Mouse (Mus musculus) liver, embryonic 14.5 days (tissue): ENCODE measurements around the gene Creb3l2. TPM values are rescaled to one million over a fixed set of nuclear protein-coding genes. Genes with fewer than 3 reads are reported as not detected.
"Not testable (repeated sequence)": the region's sequence is repeated elsewhere in the genome, so short reads cannot be mapped to it uniquely, and the experiment has no call there.

Experiments used
- ATAC-seq: fragments of 200-750 bp; cut with Nextera tagmentation; 2 replicates; pipeline ENCODE4 v1.8.0; 2017; ENCODE audit warnings: moderate number of reproducible peaks, mild to moderate bottlenecking, moderate library complexity; ENCODE audit not compliant: insufficient read depth
- DNase-seq, 3 experiments: peaks; one replicate each; pipeline ENCODE4 v3.0.0-alpha.2; 2012 to 2013; ENCODE audit warnings: low read depth in 3 of 3, low spot score in 3 of 3
- H3K27ac ChIP-seq: fragments of 300-500 bp; sonication (generic); 2 replicates; pipeline ENCODE4 v1.5.1; 2014; ENCODE audit warnings: moderate library complexity, mild to moderate bottlenecking, control low read depth, inconsistent platforms
- H3K27me3 ChIP-seq: fragments of 300-500 bp; sonication (generic); 2 replicates; pipeline ENCODE4 v1.6.1; 2014; ENCODE audit warnings: mild to moderate bottlenecking, low read length, moderate library complexity; ENCODE audit not compliant: control insufficient read depth, insufficient read depth
- H3K36me3 ChIP-seq: fragments of 300-500 bp; sonication (generic); replicated peaks from 2 replicates; pipeline ENCODE4 v1.6.1; 2014; ENCODE audit warnings: low read depth; ENCODE audit not compliant: control insufficient read depth, insufficient read depth
- H3K4me1 ChIP-seq, 2 experiments: fragments of 200-500 bp in 1 of 2; fragments of 300-500 bp in 1 of 2; sonication (generic) in 1 of 2; replicated peaks; 2 replicates each; pipeline ENCODE4 v1.6.1; 2012 to 2014; ENCODE audit warnings: antibody characterized with exemption in 1 of 2, inconsistent platforms in 1 of 2, low read length in 1 of 2; ENCODE audit not compliant: control insufficient read depth in 2 of 2, insufficient read depth in 2 of 2
- H3K4me2 ChIP-seq: fragments of 300-500 bp; sonication (generic); 2 replicates; pipeline ENCODE4 v1.6.1; 2014; ENCODE audit warnings: low read depth, mild to moderate bottlenecking, control low read depth, moderate library complexity
- H3K4me3 ChIP-seq, 2 experiments: fragments of 200-500 bp in 1 of 2; fragments of 300-500 bp in 1 of 2; sonication (generic) in 1 of 2; 2 replicates each; pipeline ENCODE4 v1.5.1; 2012 to 2014; ENCODE audit warnings: low read depth in 2 of 2, low read length in 2 of 2, mild to moderate bottlenecking in 2 of 2, control low read depth in 1 of 2, inconsistent platforms in 1 of 2, moderate library complexity in 1 of 2; ENCODE audit not compliant: insufficient read depth in 1 of 2
- H3K9ac ChIP-seq: fragments of 300-500 bp; sonication (generic); replicated peaks from 2 replicates; pipeline ENCODE4 v1.6.1; 2014; ENCODE audit warnings: mild to moderate bottlenecking, control low read depth, moderate library complexity
- H3K9me3 ChIP-seq: fragments of 300-500 bp; sonication (generic); 2 replicates; pipeline ENCODE4 v1.6.1; 2016; ENCODE audit warnings: low read length, mixed read lengths; ENCODE audit not compliant: control insufficient read depth
- CTCF ChIP-seq: IDR thresholded peaks from 2 replicates; pipeline ENCODE4 v1.5.1; 2016; ENCODE audit warnings: antibody characterized with exemption, low read depth, control low read depth
- EP300 ChIP-seq: IDR thresholded peaks from 2 replicates; pipeline ENCODE4 v1.6.1; 2016; ENCODE audit warnings: antibody characterized with exemption, low read depth
- WGBS: fragments of 180-500 bp; shearing (Covaris S2); extraction: QIAGEN DNeasy Blood & Tissue Kit; methylation state at CpG from one replicate; pipeline ENCODE4 v1.1.7; 2014; ENCODE audit not compliant: insufficient replicate concordance; 5-methylcytosine and 5-hydroxymethylcytosine counted together
- polyA plus RNA-seq, 2 experiments: library from polyadenylated mRNA; depleted of rRNA in 1 of 2; stranded (reverse) in 1 of 2; unstranded in 1 of 2; fragments of >200 nt; fragmentation: Nextera tagmentation in 1 of 2; extraction: Ambion mirVana in 1 of 2; gene quantifications; 2 replicates each; pipeline versions ENCODE4 v1.2.1 to v1.2.3; 2012 to 2014

Creb3l2 gene
- polyA plus RNA-seq, 2 experiments, result 1.9 to 2.7 TPM

DNA sequence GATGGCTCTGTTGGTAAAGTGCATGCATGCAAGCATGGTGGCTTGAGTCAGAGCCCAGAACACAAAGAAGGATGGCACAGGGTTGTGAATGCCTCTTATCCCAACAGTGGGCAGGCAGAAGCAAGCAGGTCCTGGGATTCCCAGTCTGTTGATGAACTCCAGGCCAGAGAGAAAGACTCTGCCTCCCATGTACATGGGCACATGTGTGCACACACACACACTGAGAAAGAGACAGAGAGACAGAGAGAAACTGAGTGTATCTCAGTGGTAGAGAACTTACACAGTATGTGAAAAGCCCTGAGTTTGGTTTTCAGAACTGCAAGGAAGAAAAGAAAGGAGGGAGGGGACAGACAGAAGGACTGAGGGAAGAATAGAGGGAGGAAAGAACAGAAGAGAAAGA is 23.4 kb upstream of the Creb3l2 start:
- DNase-seq (no peak), ATAC-seq (no peak)
- Histone ChIP-seq H3K9ac (no peak overlapping the region), H3K9me3 (no peaks in the 10 kb centered on the region), H3K4me2 (no peak overlapping the region), H3K27ac (no peak overlapping the region), H3K4me1 (peaks cover 0 to 5% of the 10 kb centered on the region in 2 experiments; a peak in 2 of 4 replicates), H3K27me3 (no peaks in the 10 kb centered on the region), H3K4me3 (no peak overlapping the region), H3K36me3 (no peaks in the 10 kb centered on the region)
- TF ChIP-seq CTCF (no peak), EP300 (no peak)

DNA sequence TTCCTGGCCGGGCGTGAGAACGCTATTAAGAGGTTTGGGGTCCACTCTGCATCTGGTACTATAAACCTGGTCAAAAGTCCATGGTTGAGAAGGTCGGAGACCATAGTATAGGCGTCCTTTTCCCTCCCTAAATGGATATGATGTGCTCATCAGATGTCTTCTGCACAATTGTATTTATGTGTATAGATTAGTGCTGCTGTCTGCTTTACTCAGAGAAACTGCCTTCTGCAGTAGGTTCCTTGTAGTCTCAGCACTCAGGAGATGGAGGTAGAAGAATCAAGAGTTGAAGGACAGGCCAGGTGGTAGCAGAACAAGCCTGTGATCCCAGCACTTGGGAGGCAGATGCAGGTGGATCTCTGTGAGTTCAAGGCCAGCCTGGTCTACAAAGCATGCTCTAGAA is 22.6 kb upstream of the Creb3l2 start:
- Histone ChIP-seq H3K4me3 (peak overlapping the region; percentile 52 to 60), H3K27ac (no peak overlapping the region), H3K4me1 (peaks cover 0 to 5% of the 10 kb centered on the region in 2 experiments; a peak in 2 of 4 replicates), H3K27me3 (no peaks in the 10 kb centered on the region), H3K9ac (peak overlapping the region; percentile 28), H3K4me2 (peak overlapping the region; percentile 55), H3K36me3 (no peaks in the 10 kb centered on the region), H3K9me3 (no peaks in the 10 kb centered on the region)
- DNase-seq (no peak), ATAC-seq (peak; percentile 51; the same call in 1 of the 2 replicates)
- TF ChIP-seq CTCF, result no peak
- 5% methylated on average over 5 of the region's 5 CpGs for WGBS

DNA sequence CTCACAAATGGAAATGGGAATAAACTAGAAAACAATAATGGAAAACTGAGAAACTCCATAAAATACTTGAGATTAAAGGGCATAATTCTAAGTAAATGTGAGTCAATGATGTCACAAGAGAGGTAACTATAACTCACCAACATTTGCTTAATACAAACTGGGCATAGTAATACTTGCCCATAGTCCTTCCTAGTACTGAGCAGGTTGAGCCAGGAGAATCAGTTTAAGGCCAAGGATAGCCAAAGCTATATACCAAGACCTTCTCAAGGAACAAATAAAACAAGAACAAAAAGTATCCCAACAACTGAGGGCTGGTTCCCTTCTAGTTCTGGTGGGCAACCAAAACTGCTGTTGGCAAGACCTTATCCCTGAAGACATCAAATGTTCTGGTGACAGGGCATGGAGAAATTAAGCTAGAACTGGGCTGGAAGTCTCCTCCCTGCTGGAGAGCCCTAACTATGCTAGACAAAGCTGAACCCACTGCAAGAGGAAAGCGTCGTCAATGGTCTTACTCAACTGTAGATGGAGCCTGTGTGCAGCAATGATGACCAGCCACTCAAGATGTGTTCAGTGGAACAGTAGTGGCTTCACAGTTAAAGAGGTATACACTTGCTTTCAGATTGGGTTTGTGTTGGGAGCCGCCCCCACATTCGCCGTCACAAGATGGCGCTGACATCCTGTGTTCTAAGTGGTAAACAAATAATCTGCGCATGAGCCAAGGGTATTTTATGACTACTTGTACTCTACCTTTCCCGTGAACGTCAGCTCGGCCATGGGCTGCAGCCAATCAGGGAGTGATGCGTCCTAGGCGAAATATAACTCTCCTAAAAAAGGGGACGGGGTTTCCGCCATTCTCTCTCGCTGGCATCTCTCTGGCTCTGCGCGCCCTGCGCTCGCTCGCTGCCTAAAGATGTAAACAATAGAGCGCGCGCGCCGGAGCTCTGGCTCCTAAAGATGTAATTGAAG is 21.9 kb upstream of the Creb3l2 start:
- H3K4me3 ChIP-seq, result peak overlapping the region; percentile 52 to 60
- not testable (repeated sequence) for H3K36me3 ChIP-seq, H3K27me3 ChIP-seq, H3K9me3 ChIP-seq, H3K4me1 ChIP-seq, H3K9ac ChIP-seq
- peak; percentile 38 for TF ChIP-seq CTCF
- 0% methylated on average over 7 of the region's 25 CpGs for WGBS
- H3K27ac ChIP-seq, result peak overlapping the region; percentile 27; the same call in 1 of the 2 replicates
- peak overlapping the region; percentile 55 for H3K4me2 ChIP-seq
- ATAC-seq (peak; percentile 85), DNase-seq (peak in 2 of 3 experiments; percentile 22 to 56)

GRCm38 (mm10) chr6:37460681-37461080 is 18.7 kb upstream of the Creb3l2 start:
- ATAC-seq, result no peak
- peaks cover 0 to 5% of the 10 kb centered on the region in 2 experiments; a peak in 2 of 4 replicates for H3K4me1 ChIP-seq
- no peak overlapping the region for H3K4me3 ChIP-seq
- no peaks in the 10 kb centered on the region for H3K9me3 ChIP-seq
- WGBS, result 69% methylated on average over 6 of the region's 6 CpGs
- H3K4me2 ChIP-seq, result no peak overlapping the region
- no peaks in the 10 kb centered on the region for H3K27me3 ChIP-seq
- no peak for DNase-seq
- H3K9ac ChIP-seq, result no peak overlapping the region
- H3K36me3 ChIP-seq, result no peaks in the 10 kb centered on the region
- no peak overlapping the region for H3K27ac ChIP-seq
- no peak for TF ChIP-seq CTCF
- TF ChIP-seq EP300, result no peak

DNA sequence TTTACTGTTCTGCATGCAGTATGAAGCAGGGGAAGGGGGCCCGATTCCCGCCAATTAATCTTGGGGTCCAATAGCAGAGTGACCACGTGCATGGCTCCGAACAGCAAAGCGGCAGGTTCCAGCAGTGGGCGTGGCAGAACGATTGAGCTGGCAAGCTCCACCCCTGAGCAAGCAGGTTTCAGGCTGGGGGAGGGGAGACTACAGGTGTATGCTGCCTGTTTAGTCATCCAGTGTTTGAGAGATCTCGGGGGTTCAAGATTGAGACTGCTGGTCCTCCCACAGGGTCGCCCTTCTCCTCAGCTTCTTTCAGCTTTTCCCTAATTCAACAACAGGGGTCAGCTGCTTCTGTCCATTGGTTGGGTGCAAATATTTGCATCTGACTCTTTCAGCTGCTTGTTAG is 17.7 kb upstream of the Creb3l2 start:
- H3K9ac ChIP-seq, H3K9me3 ChIP-seq, H3K4me3 ChIP-seq, H3K27me3 ChIP-seq, H3K36me3 ChIP-seq, DNase-seq, H3K4me1 ChIP-seq, H3K4me2 ChIP-seq, H3K27ac ChIP-seq, ATAC-seq: not testable (repeated sequence)
- WGBS, result 37% methylated on average over 9 of the region's 9 CpGs
